13 mouse cellular contexts compared by ENCODE assay signal in genomic region chr7:142661811-142662210, GRCm38 (mm10). TPM values are rescaled to one million over a fixed set of nuclear protein-coding genes. Genes with fewer than 3 reads are reported as not detected.
A peak's percentile ranks its signal among the peaks of the same experiment; 100 is the strongest.
DNase-seq lines count a peak whose midpoint lies in the region; ATAC-seq lines count a peak whose summit lies in the region.
"Had no signal": no experiment of that assay in that cellular context is flagged by ENCODE, and none has a peak within 500 bp of the region (broad histone marks: within the 10 kb centered on the region; RNA-seq: fewer than 3 reads in every experiment).

No protein-coding gene starts in this region.

- no peaks in the 10 kb centered on the region for H3K9me3 ChIP-seq in kidney, embryonic 16.5 days (ENCODE audit: low read length)
- no peaks in the 10 kb centered on the region for H3K9me3 ChIP-seq in embryonic facial prominence, embryonic 14.5 days (ENCODE audit: control insufficient read depth, low read length)
- H3K9me3 ChIP-seq in liver, embryonic 11.5 days (ENCODE audit: control insufficient read depth, low read length): no peaks in the 10 kb centered on the region

- peaks cover 28% of the 10 kb centered on the region for H3K4me1 ChIP-seq in kidney, embryonic 16.5 days (ENCODE audit: insufficient read depth, low read length)
- no peaks in the 10 kb centered on the region for H3K4me1 ChIP-seq in embryonic facial prominence, embryonic 14.5 days (ENCODE audit: control insufficient read depth, insufficient read depth, low read length)
- peaks cover 4% of the 10 kb centered on the region; the same call in 1 of the 2 replicates for H3K4me1 ChIP-seq in liver, embryonic 11.5 days (replicated peaks; ENCODE audit: control insufficient read depth, insufficient read depth, low read length)

- peaks cover 91% of the 10 kb centered on the region for H3K27me3 ChIP-seq in kidney, embryonic 16.5 days (ENCODE audit: insufficient read depth, low read length)
- peaks cover 86% of the 10 kb centered on the region for H3K27me3 ChIP-seq in embryonic facial prominence, embryonic 14.5 days (replicated peaks; ENCODE audit: control insufficient read depth, insufficient read depth, low read length)
- H3K27me3 ChIP-seq in liver, embryonic 11.5 days (replicated peaks; ENCODE audit: control insufficient read depth, insufficient read depth, low read length): peaks cover 100% of the 10 kb centered on the region

- DNase-seq in embryo, embryonic 9.5 days (ENCODE audit: extremely low spot score): peak; percentile 15
- no peak for DNase-seq in embryo, embryonic 10 days (ENCODE audit: low spot score)
- no peak for DNase-seq in kidney, postnatal 36 days
- no peak for DNase-seq in embryonic facial prominence, embryonic 14.5 days (ENCODE audit: low spot score)
- no peak for DNase-seq in liver, embryonic 11.5 days (ENCODE audit: low spot score)
- DNase-seq in right cerebral cortex, postnatal 36 days (ENCODE audit: low spot score in 2 of 2): no peak
- DNase-seq in layer of hippocampus, postnatal 25 days (ENCODE audit: extremely low spot score in 1 of 2, low spot score in 1 of 2): no peak
- DNase-seq: cerebellum, adult 9-10 months had no signal

- no peak overlapping the region for H3K27ac ChIP-seq in kidney, embryonic 16.5 days (ENCODE audit: low read length)
- H3K27ac ChIP-seq in embryonic facial prominence, embryonic 14.5 days (replicated peaks; ENCODE audit: low read depth, low read length): peak overlapping the region; percentile 95
- peak overlapping the region; percentile 90; the same call in 1 of the 2 replicates for H3K27ac ChIP-seq in liver, embryonic 11.5 days (ENCODE audit: low read depth, low read length)

- H3K4me2 ChIP-seq in kidney, embryonic 16.5 days (replicated peaks; ENCODE audit: low read depth, low read length): peak overlapping the region; percentile 75
- peak overlapping the region; percentile 67 for H3K4me2 ChIP-seq in embryonic facial prominence, embryonic 14.5 days (ENCODE audit: low read depth, low read length)
- H3K4me2 ChIP-seq in liver, embryonic 11.5 days: peak overlapping the region; percentile 63

- H3K36me3 ChIP-seq in kidney, embryonic 16.5 days (ENCODE audit: insufficient read depth, low read length): 0 out of 2 replicates have a peak, but pooled peaks cover 2% of the 10 kb centered on the region
- H3K36me3 ChIP-seq in embryonic facial prominence, embryonic 14.5 days (ENCODE audit: control insufficient read depth, insufficient read depth, low read length): 0 out of 2 replicates have a peak, but pooled peaks cover under 1% of the 10 kb centered on the region
- H3K36me3 ChIP-seq in liver, embryonic 11.5 days (ENCODE audit: control insufficient read depth, insufficient read depth, low read length): no peaks in the 10 kb centered on the region; the same call in 1 of the 2 replicates

- H3K9ac ChIP-seq in kidney, embryonic 16.5 days (replicated peaks; ENCODE audit: low read length): peak overlapping the region; percentile 24; the same call in 1 of the 2 replicates
- peak overlapping the region; percentile 93 for H3K9ac ChIP-seq in embryonic facial prominence, embryonic 14.5 days (ENCODE audit: low read depth, low read length)
- peak overlapping the region; percentile 76; the same call in 1 of the 2 replicates for H3K9ac ChIP-seq in liver, embryonic 11.5 days (ENCODE audit: low read depth, low read length)

- ATAC-seq in kidney, embryonic 16.5 days (ENCODE audit: low FRiP score, low TSS enrichment): no peak
- no peak for ATAC-seq in embryonic facial prominence, embryonic 14.5 days (ENCODE audit: low read depth)
- no peak for ATAC-seq in liver, embryonic 11.5 days (replicated peaks; ENCODE audit: low FRiP score)
- ATAC-seq: hindbrain, embryonic 16.5 days had no signal

- peak overlapping the region; percentile 63 for H3K4me3 ChIP-seq in kidney, embryonic 16.5 days (ENCODE audit: low read length)
- peak overlapping the region; percentile 61 for H3K4me3 ChIP-seq in embryonic facial prominence, embryonic 14.5 days (ENCODE audit: low read depth, low read length)
- peak overlapping the region; percentile 59 for H3K4me3 ChIP-seq in liver, embryonic 11.5 days (ENCODE audit: low read depth, low read length)
- H3K4me3 ChIP-seq: myocyte had no signal

RNA-seq across cellular contexts. Expression of gene Igf2, which starts 4.8 kb away (rescaled TPM):
- polyA plus RNA-seq in kidney, embryonic 16.5 days (2015; fragmentation: Nextera tagmentation; extraction: Ambion mirVana): 516 and 585 TPM in 2 replicates
- polyA plus RNA-seq in embryonic facial prominence, embryonic 14.5 days (2014; fragmentation: Nextera tagmentation; extraction: Ambion mirVana): 1,478 and 1,518 TPM in 2 replicates
- 390 and 480 TPM in 2 replicates for polyA plus RNA-seq in liver, embryonic 11.5 days (2014; fragmentation: Nextera tagmentation; extraction: Ambion mirVana)
- 10 to 100 TPM; 63.1 to 72.7 TPM for total RNA-seq in layer of hippocampus, postnatal 25 days (2021)
- total RNA-seq: megakaryocyte progenitor cell, adult 5-6 weeks had no signal

RNA-seq across cellular contexts. Expression of gene Gm49394, which starts 7.9 kb away (rescaled TPM):
- polyA plus RNA-seq in kidney, embryonic 16.5 days (2015; fragmentation: Nextera tagmentation; extraction: Ambion mirVana): 0.07 TPM in 1 of 2 replicates, not detected in the other
- 0.55 and 0.63 TPM in 2 replicates for polyA plus RNA-seq in embryonic facial prominence, embryonic 14.5 days (2014; fragmentation: Nextera tagmentation; extraction: Ambion mirVana)
- polyA plus RNA-seq in liver, embryonic 11.5 days (2014; fragmentation: Nextera tagmentation; extraction: Ambion mirVana): not detected in 2 replicates
- total RNA-seq in layer of hippocampus, postnatal 25 days (2021): under 1 TPM; 0.34 to 0.56 TPM
- total RNA-seq: megakaryocyte progenitor cell, adult 5-6 weeks had no signal
- polyA plus RNA-seq: hindbrain, embryonic 16.5 days; large intestine, adult 2 months had no signal

Comparison
In these comparisons a context has a peak if more than half of its experiments do, and no peak if none do; other contexts are left out.
1. H3K9ac ChIP-seq: peak in every context shown above with its lines; median percentile 93 in embryonic facial prominence, embryonic 14.5 days; 76 in liver, embryonic 11.5 days; 24 in kidney, embryonic 16.5 days.